Mouse (Mus musculus) megakaryocyte-erythroid progenitor cell, adult 5 weeks (primary cell): ENCODE measurements around the gene 2310009B15Rik. TPM values are rescaled to one million over a fixed set of nuclear protein-coding genes. Genes with fewer than 3 reads are reported as not detected.

Experiments used
- polyA plus RNA-seq: library from polyadenylated mRNA; stranded (reverse); fragments of >175 nt; gene quantifications from 2 replicates; pipeline ENCODE4 v1.2.3, GENCODE M21; 2012

Gene 2310009B15Rik
- polyA plus RNA-seq, result 45.5 and 52.0 TPM in 2 replicates

DNA sequence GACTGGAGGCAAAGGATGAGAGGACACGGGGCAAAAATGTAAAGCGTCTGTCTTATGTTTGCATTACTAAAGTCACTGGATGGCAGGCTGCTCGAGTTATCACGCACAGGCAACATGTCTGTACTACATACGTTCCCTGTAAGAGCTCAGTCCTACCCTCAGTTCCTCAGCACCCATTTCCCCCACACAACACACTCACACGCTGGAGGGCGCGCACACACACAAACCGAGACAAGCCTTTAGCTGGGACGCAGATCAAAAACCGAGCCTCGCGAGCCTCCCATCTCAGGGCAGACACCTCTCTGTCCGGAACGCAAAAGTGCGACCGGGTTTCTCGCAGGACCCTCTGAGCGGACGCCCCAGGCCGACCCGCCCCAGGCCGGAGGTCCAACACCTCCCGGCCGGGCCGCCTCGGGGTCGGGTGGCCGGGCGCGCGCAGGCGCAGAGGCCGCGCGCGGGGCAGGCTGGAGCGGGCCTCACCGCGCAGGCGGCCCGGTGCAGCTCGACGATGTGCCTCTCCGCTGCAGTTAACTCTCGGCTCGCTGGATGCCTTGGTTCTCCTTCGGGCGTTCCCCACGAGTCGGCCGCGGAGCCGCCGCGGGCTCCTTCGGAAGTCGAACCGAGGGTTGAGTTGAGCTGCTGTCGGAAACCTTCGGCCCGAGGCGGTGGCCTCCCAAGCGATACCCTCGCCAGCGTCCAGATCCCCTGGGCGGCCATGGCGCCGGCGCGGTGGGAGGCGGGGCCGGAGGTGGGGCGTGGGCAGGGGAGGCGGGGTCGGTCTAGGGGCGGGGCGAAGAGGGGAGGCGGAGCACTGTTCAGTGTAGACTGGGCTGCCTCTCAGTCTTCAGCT is at the start of gene 2310009B15Rik:
Gene 2310009B15Rik (minus strand): TSS at position 752 of the 850 bp plus-strand sequence.

DNA sequence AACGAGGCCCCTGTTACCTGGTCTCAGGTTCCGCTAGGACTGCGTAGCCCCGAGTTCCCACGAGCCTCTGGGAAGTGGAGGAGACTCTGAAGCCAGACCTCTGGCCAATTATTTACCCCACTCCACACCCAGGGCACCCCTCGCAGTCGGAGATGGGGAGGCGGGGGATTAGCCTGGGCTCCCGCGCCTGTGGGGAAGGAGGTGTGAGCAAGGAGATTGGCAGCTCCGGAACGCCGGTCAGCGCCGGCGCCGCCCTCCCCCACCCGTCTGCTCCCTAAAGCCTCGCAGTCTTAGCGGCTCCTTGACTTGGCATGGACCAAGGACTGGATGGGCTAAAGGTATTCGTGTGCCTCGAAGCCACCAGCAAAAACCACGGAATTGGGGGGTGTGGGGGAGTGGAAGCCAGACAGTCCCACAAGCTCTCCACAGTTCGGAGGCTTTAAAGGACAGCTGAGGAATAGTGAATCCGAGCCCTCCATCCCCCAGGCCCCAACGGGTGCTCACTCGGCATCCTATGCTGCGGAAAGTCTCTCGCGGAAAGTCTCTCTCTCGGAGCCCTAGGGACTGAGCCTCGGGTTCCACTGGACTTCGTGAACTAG is 8.0 kb downstream of the 2310009B15Rik start, which contains the start of gene Lhx9:
Gene Lhx9 (minus strand): TSS at position 67 of the 599 bp plus-strand sequence.

Other genes with a start within 250 kb of the 2310009B15Rik start
- 12.7 and 13.0 TPM in 2 replicates for gene Nek7, start 236.7 kb downstream of the 2310009B15Rik start, polyA plus RNA-seq
- not detected in 2 replicates for gene Lhx9, start 8.3 kb downstream of the 2310009B15Rik start, polyA plus RNA-seq
- 7.7 and 7.8 TPM in 2 replicates for gene Dennd1b, start 106.6 kb upstream of the 2310009B15Rik start, polyA plus RNA-seq